Mouse (Mus musculus): ENCODE data around the gene Sctr. TPM values are rescaled to one million over a fixed set of nuclear protein-coding genes. Genes with fewer than 3 reads are reported as not detected.

Gene Sctr
- polyA plus RNA-seq, 1 experiment from 2014 or later: 0.51 TPM

GRCm38 (mm10) chr1:120072900-120073299, 66.2 kb downstream of the Sctr start:
- H3K4me2 ChIP-seq (ENCODE audit: low read length): peak overlapping the region; percentile 75
- H3K4me1 ChIP-seq (replicated peaks; ENCODE audit: control insufficient read depth, insufficient read depth, low read length): peaks cover 14% of the 10 kb centered on the region
- no peak overlapping the region for H3K27ac ChIP-seq (ENCODE audit: low read length)
- no peak for ATAC-seq
- H3K9ac ChIP-seq (replicated peaks; ENCODE audit: low read depth, low read length): 0 out of 2 replicates have a peak overlapping the region, but pooled peaks have one; percentile 9
- H3K4me3 ChIP-seq (replicated peaks; ENCODE audit: low read length): peak overlapping the region; percentile 39
- WGBS: 12% methylated on average over 16 of the region's 16 CpGs
- no peaks in the 10 kb centered on the region for H3K9me3 ChIP-seq (ENCODE audit: control insufficient read depth, low read length)
- H3K36me3 ChIP-seq (ENCODE audit: control insufficient read depth, insufficient read depth): no peaks in the 10 kb centered on the region
- H3K27me3 ChIP-seq (replicated peaks; ENCODE audit: control insufficient read depth, insufficient read depth, low read length): peaks cover 15% of the 10 kb centered on the region

- Histone ChIP-seq H3K9me3 (ENCODE audit: control insufficient read depth, low read length) (no peaks in the 10 kb centered on the region), H3K4me2 (ENCODE audit: low read length) (peak within 1 kb of the TSS; percentile 75), H3K4me1 (replicated peaks; ENCODE audit: control insufficient read depth, insufficient read depth, low read length) (peaks cover 16% of the 10 kb centered on the region), H3K9ac (replicated peaks; ENCODE audit: low read depth, low read length) (peak within 1 kb of the TSS; percentile 33; the same call in 1 of the 2 replicates), H3K36me3 (ENCODE audit: control insufficient read depth, insufficient read depth) (no peaks in the 10 kb centered on the region), H3K27me3 (replicated peaks; ENCODE audit: control insufficient read depth, insufficient read depth, low read length) (peaks cover 15% of the 10 kb centered on the region), H3K27ac (ENCODE audit: low read length) (no peak within 1 kb of the TSS), H3K4me3 (replicated peaks; ENCODE audit: low read length) (peak within 1 kb of the TSS; percentile 39)
- ATAC-seq: peak; percentile 60
- 3% methylated on average over 39 of the region's 40 CpGs for WGBS
Measured at GRCm38 (mm10) chr1:120073519-120074306, 67.0 kb downstream of the Sctr start, which contains the start of gene Tmem37. Gene Tmem37, minus strand, starts transcription at chr1:120074074.

GRCm38 (mm10) chr1:120074307-120074702, 67.6 kb downstream of the Sctr start:
- H3K27me3 ChIP-seq (replicated peaks; ENCODE audit: control insufficient read depth, insufficient read depth, low read length): peaks cover 15% of the 10 kb centered on the region
- H3K9me3 ChIP-seq (ENCODE audit: control insufficient read depth, low read length): no peaks in the 10 kb centered on the region

GRCm38 (mm10) chr1:120074931-120075330, 68.2 kb downstream of the Sctr start:
- Histone ChIP-seq H3K4me3 (replicated peaks; ENCODE audit: low read length) (no peak overlapping the region), H3K4me1 (replicated peaks; ENCODE audit: control insufficient read depth, insufficient read depth, low read length) (peaks cover 16% of the 10 kb centered on the region), H3K36me3 (ENCODE audit: control insufficient read depth, insufficient read depth) (no peaks in the 10 kb centered on the region), H3K27ac (ENCODE audit: low read length) (no peak overlapping the region), H3K4me2 (ENCODE audit: low read length) (no peak overlapping the region), H3K27me3 (replicated peaks; ENCODE audit: control insufficient read depth, insufficient read depth, low read length) (peaks cover 15% of the 10 kb centered on the region), H3K9ac (replicated peaks; ENCODE audit: low read depth, low read length) (no peak overlapping the region), H3K9me3 (ENCODE audit: control insufficient read depth, low read length) (no peaks in the 10 kb centered on the region)
- no peak for ATAC-seq
- 76% methylated on average over 4 of the region's 4 CpGs for WGBS

More at GRCm38 (mm10) chr1:120074307-120074702, 67.6 kb downstream of the Sctr start:
- no peak for ATAC-seq
- no peaks in the 10 kb centered on the region for H3K36me3 ChIP-seq (ENCODE audit: control insufficient read depth, insufficient read depth)
- no peak overlapping the region for H3K9ac ChIP-seq (replicated peaks; ENCODE audit: low read depth, low read length)
- no peak overlapping the region for H3K4me2 ChIP-seq (ENCODE audit: low read length)
- no peak overlapping the region for H3K27ac ChIP-seq (ENCODE audit: low read length)
- 34% methylated on average over 4 of the region's 4 CpGs for WGBS
- no peak overlapping the region for H3K4me3 ChIP-seq (replicated peaks; ENCODE audit: low read length)
- H3K4me1 ChIP-seq (replicated peaks; ENCODE audit: control insufficient read depth, insufficient read depth, low read length): peaks cover 16% of the 10 kb centered on the region

GRCm38 (mm10) chr1:120075507-120075906, 68.8 kb downstream of the Sctr start:
- Histone ChIP-seq H3K4me3 (replicated peaks; ENCODE audit: low read length) (no peak overlapping the region), H3K36me3 (ENCODE audit: control insufficient read depth, insufficient read depth) (no peaks in the 10 kb centered on the region), H3K27me3 (replicated peaks; ENCODE audit: control insufficient read depth, insufficient read depth, low read length) (peaks cover 15% of the 10 kb centered on the region), H3K4me2 (ENCODE audit: low read length) (no peak overlapping the region), H3K9me3 (ENCODE audit: control insufficient read depth, low read length) (no peaks in the 10 kb centered on the region), H3K9ac (replicated peaks; ENCODE audit: low read depth, low read length) (no peak overlapping the region), H3K27ac (ENCODE audit: low read length) (no peak overlapping the region), H3K4me1 (replicated peaks; ENCODE audit: control insufficient read depth, insufficient read depth, low read length) (peaks cover 16% of the 10 kb centered on the region)
- WGBS: 87% methylated on average over 5 of the region's 5 CpGs
- no peak for ATAC-seq

GRCm38 (mm10) chr1:120077746-120078410, 71.2 kb downstream of the Sctr start:
- 4% methylated on average over 9 of the region's 9 CpGs for WGBS
- Histone ChIP-seq H3K9ac (replicated peaks; ENCODE audit: low read depth, low read length) (no peak overlapping the region), H3K4me3 (replicated peaks; ENCODE audit: low read length) (no peak overlapping the region), H3K27me3 (replicated peaks; ENCODE audit: control insufficient read depth, insufficient read depth, low read length) (peaks cover 6% of the 10 kb centered on the region), H3K4me2 (ENCODE audit: low read length) (no peak overlapping the region), H3K4me1 (replicated peaks; ENCODE audit: control insufficient read depth, insufficient read depth, low read length) (peaks cover 14% of the 10 kb centered on the region), H3K27ac (ENCODE audit: low read length) (no peak overlapping the region), H3K36me3 (ENCODE audit: control insufficient read depth, insufficient read depth) (no peaks in the 10 kb centered on the region), H3K9me3 (ENCODE audit: control insufficient read depth, low read length) (no peaks in the 10 kb centered on the region)
- ATAC-seq: 0 out of 2 replicates have a peak, but pooled peaks have one; percentile 16

- Histone ChIP-seq H3K4me1 (replicated peaks; ENCODE audit: control insufficient read depth, insufficient read depth, low read length) (peaks cover 5% of the 10 kb centered on the region; the same call in 1 of the 2 replicates), H3K4me3 (replicated peaks; ENCODE audit: low read length) (no peak overlapping the region), H3K4me2 (ENCODE audit: low read length) (no peak overlapping the region), H3K9me3 (ENCODE audit: control insufficient read depth, low read length) (no peaks in the 10 kb centered on the region), H3K36me3 (ENCODE audit: control insufficient read depth, insufficient read depth) (no peaks in the 10 kb centered on the region), H3K27me3 (replicated peaks; ENCODE audit: control insufficient read depth, insufficient read depth, low read length) (no peaks in the 10 kb centered on the region), H3K9ac (replicated peaks; ENCODE audit: low read depth, low read length) (no peak overlapping the region), H3K27ac (ENCODE audit: low read length) (no peak overlapping the region)
- 94% methylated on average over 1 of the region's 1 CpGs for WGBS
- no peak for ATAC-seq
Measured at GRCm38 (mm10) chr1:120080632-120081031, 73.9 kb downstream of the Sctr start.

GRCm38 (mm10) chr1:120082957-120083585, 76.4 kb downstream of the Sctr start:
- WGBS: 35% methylated on average over 7 of the region's 7 CpGs
- Histone ChIP-seq H3K9ac (replicated peaks; ENCODE audit: low read depth, low read length) (no peak overlapping the region), H3K27me3 (replicated peaks; ENCODE audit: control insufficient read depth, insufficient read depth, low read length) (no peaks in the 10 kb centered on the region), H3K36me3 (ENCODE audit: control insufficient read depth, insufficient read depth) (no peaks in the 10 kb centered on the region), H3K4me3 (replicated peaks; ENCODE audit: low read length) (no peak overlapping the region), H3K9me3 (ENCODE audit: control insufficient read depth, low read length) (no peaks in the 10 kb centered on the region), H3K4me2 (ENCODE audit: low read length) (no peak overlapping the region), H3K4me1 (replicated peaks; ENCODE audit: control insufficient read depth, insufficient read depth, low read length) (peaks cover under 1% of the 10 kb centered on the region; the same call in 1 of the 2 replicates), H3K27ac (ENCODE audit: low read length) (no peak overlapping the region)
- ATAC-seq: no peak

GRCm38 (mm10) chr1:120083921-120084517, 77.3 kb downstream of the Sctr start:
- Histone ChIP-seq H3K9ac (replicated peaks; ENCODE audit: low read depth, low read length) (no peak overlapping the region), H3K4me3 (replicated peaks; ENCODE audit: low read length) (no peak overlapping the region), H3K4me1 (replicated peaks; ENCODE audit: control insufficient read depth, insufficient read depth, low read length) (no peaks in the 10 kb centered on the region), H3K27ac (ENCODE audit: low read length) (no peak overlapping the region), H3K36me3 (ENCODE audit: control insufficient read depth, insufficient read depth) (no peaks in the 10 kb centered on the region), H3K4me2 (ENCODE audit: low read length) (no peak overlapping the region), H3K9me3 (ENCODE audit: control insufficient read depth, low read length) (no peaks in the 10 kb centered on the region), H3K27me3 (replicated peaks; ENCODE audit: control insufficient read depth, insufficient read depth, low read length) (no peaks in the 10 kb centered on the region)
- no peak for ATAC-seq
- WGBS: 57% methylated on average over 5 of the region's 5 CpGs
